Mouse (Mus musculus) NIH3T3 (cell line): ENCODE measurements around the gene Cntnap5b.

Experiments used
- DNase-seq: peaks from one replicate; pipeline ENCODE4 v3.0.0-alpha.2; 2012; ENCODE audit warnings: low read depth

Cntnap5b gene

GRCm38 (mm10) chr1:100171566-100171965, 399.0 kb downstream of the Cntnap5b start:
- no peak for DNase-seq

- DNase-seq = peak; percentile 89
Measured at GRCm38 (mm10) chr1:100180050-100180449, 407.5 kb downstream of the Cntnap5b start.

GRCm38 (mm10) chr1:100231980-100232608, 459.5 kb downstream of the Cntnap5b start:
- no peak for DNase-seq

- no peak for DNase-seq
Measured at GRCm38 (mm10) chr1:100251964-100252363, 479.4 kb downstream of the Cntnap5b start.

- no peak for DNase-seq
Measured at GRCm38 (mm10) chr1:100310687-100311086, 538.1 kb downstream of the Cntnap5b start.

GRCm38 (mm10) chr1:100331066-100331465, 558.5 kb downstream of the Cntnap5b start:
- no peak for DNase-seq

- DNase-seq = no peak
Measured at GRCm38 (mm10) chr1:100369415-100370113, 597.0 kb downstream of the Cntnap5b start.

- no peak for DNase-seq
Measured at GRCm38 (mm10) chr1:100386252-100386651, 613.7 kb downstream of the Cntnap5b start.

- DNase-seq = no peak
Measured at GRCm38 (mm10) chr1:100394034-100394433, 621.5 kb downstream of the Cntnap5b start.

- DNase-seq = no peak
Measured at GRCm38 (mm10) chr1:100416658-100417224, 644.2 kb downstream of the Cntnap5b start.

GRCm38 (mm10) chr1:100430038-100430774, 657.6 kb downstream of the Cntnap5b start:
- no peak for DNase-seq

GRCm38 (mm10) chr1:100463877-100464276, 691.3 kb downstream of the Cntnap5b start:
- DNase-seq = no peak

- DNase-seq = no peak
Measured at GRCm38 (mm10) chr1:100465226-100465625, 692.7 kb downstream of the Cntnap5b start.

- no peak for DNase-seq
Measured at GRCm38 (mm10) chr1:100467595-100467994, 695.0 kb downstream of the Cntnap5b start.

- DNase-seq = no peak
Measured at GRCm38 (mm10) chr1:100509866-100510265, 737.3 kb downstream of the Cntnap5b start.
